Mouse (Mus musculus) stomach, postnatal 0 days (tissue): ENCODE results near the gene Slc25a17. TPM values are rescaled to one million over a fixed set of nuclear protein-coding genes. Genes with fewer than 3 reads are reported as not detected.

Experiments
- ATAC-seq: fragments of 200-750 bp; cut with Nextera tagmentation; 2 replicates; pipeline ENCODE4 v1.8.0; 2017; ENCODE audit not compliant: low FRiP score, low TSS enrichment
- DNase-seq: peaks from one replicate; pipeline ENCODE4 v3.0.0-alpha.2; 2016; ENCODE audit warnings: low spot score
- H3K27ac ChIP-seq: fragments of 300-500 bp; sonication (generic); replicated peaks from 2 replicates; pipeline ENCODE4 v1.5.1; 2014; ENCODE audit warnings: mild to moderate bottlenecking, control low read depth
- H3K27me3 ChIP-seq: fragments of 300-500 bp; sonication (generic); 2 replicates; pipeline ENCODE4 v1.6.1; 2014; ENCODE audit warnings: low read length; ENCODE audit not compliant: control insufficient read depth, insufficient read depth
- H3K36me3 ChIP-seq: fragments of 300-500 bp; sonication (generic); 2 replicates; pipeline ENCODE4 v1.6.1; 2014; ENCODE audit warnings: low read length, mixed read lengths; ENCODE audit not compliant: control insufficient read depth, insufficient read depth
- H3K4me1 ChIP-seq: fragments of 300-500 bp; sonication (generic); replicated peaks from 2 replicates; pipeline ENCODE4 v1.6.1; 2014; ENCODE audit warnings: antibody characterized with exemption; ENCODE audit not compliant: control insufficient read depth, insufficient read depth
- H3K4me2 ChIP-seq: fragments of 300-500 bp; sonication (generic); replicated peaks from 2 replicates; pipeline ENCODE4 v1.6.1; 2014; ENCODE audit warnings: low read depth, mild to moderate bottlenecking, control low read depth, moderate library complexity
- H3K4me3 ChIP-seq: fragments of 300-500 bp; sonication (generic); 2 replicates; pipeline ENCODE4 v1.5.1; 2014; ENCODE audit warnings: low read depth, low read length, control low read depth
- H3K9ac ChIP-seq: fragments of 300-500 bp; sonication (generic); 2 replicates; pipeline ENCODE4 v1.6.1; 2014; ENCODE audit warnings: mild to moderate bottlenecking, low read length, control low read depth, mixed read lengths
- H3K9me3 ChIP-seq: fragments of 300-500 bp; sonication (generic); 2 replicates; pipeline ENCODE4 v1.6.1; 2016; ENCODE audit warnings: low read length; ENCODE audit not compliant: control insufficient read depth
- CTCF ChIP-seq: IDR thresholded peaks from 2 replicates; pipeline ENCODE4 v1.5.1; 2016; ENCODE audit warnings: antibody characterized with exemption, low read depth, mild to moderate bottlenecking, moderate library complexity
- EP300 ChIP-seq: optimal IDR thresholded peaks from 2 replicates; pipeline ENCODE3; 2016; ENCODE audit warnings: antibody characterized with exemption
- WGBS: fragments of 180-500 bp; shearing (Covaris S2); extraction: QIAGEN DNeasy Blood & Tissue Kit; methylation state at CpG from one replicate; pipeline ENCODE4 v1.1.7; 2014; 5-methylcytosine and 5-hydroxymethylcytosine counted together
- polyA plus RNA-seq: library from polyadenylated mRNA; unstranded; fragments of >200 nt; fragmentation: Nextera tagmentation; extraction: Ambion mirVana; gene quantifications from 2 replicates; pipeline ENCODE4 v1.2.1, GENCODE M21; 2015

Gene Slc25a17
- 84.6 and 85.1 TPM in 2 replicates for polyA plus RNA-seq

DNA sequence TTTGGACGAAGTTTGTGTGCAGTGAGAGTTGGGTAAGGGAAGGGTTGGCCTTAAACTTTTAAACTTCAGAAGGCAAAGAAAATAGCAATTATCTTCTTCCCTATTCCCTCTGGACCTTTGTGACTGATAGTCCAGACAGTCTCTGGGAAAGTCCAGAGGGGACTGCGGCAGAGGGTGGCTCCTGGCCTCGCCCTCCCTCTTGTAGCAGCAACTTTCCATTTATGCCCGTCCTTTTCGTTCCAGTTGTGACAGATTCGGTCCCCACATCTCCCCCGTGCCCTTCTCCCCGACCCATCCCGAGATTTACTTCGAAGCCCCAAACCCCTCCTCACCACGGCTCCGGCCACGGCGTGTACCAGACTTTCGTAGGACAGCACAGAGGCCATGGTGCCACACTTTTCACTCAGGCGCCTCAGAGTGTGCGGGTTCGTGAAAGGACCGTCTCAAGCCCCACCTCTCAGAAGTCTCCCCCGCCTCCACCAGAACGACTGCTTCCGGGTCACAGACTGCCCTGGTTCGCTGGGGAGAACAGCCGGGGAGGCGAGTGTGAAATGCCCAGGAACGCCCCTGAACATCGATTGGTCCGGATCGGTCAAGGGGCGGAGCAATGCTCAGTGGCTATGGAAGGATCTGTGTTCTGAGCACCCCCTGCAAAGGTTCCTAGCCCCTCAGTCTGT lies at the start of gene Slc25a17:
TSS of gene Slc25a17 (minus strand) at position 468 of the 677 bp plus-strand sequence.
- Histone ChIP-seq H3K4me3 (peak within 1 kb of the TSS; percentile 70), H3K36me3 (peaks cover 4% of the 10 kb centered on the region; the same call in 1 of the 2 replicates), H3K9ac (peak within 1 kb of the TSS; percentile 80), H3K27ac (peak within 1 kb of the TSS; percentile 92), H3K27me3 (no peaks in the 10 kb centered on the region), H3K9me3 (no peaks in the 10 kb centered on the region), H3K4me2 (peak within 1 kb of the TSS; percentile 63), H3K4me1 (0 out of 2 replicates have a peak, but pooled peaks cover 4% of the 10 kb centered on the region)
- peak; percentile 96 for DNase-seq
- whole genome bisulfite sequencing, result 1% methylated on average over 30 of the region's 30 CpGs
- TF ChIP-seq CTCF, result peak; percentile 13; the same call in 1 of the 2 replicates
- TF ChIP-seq EP300, result no peak
- ATAC-seq, result peak; percentile 99

DNA sequence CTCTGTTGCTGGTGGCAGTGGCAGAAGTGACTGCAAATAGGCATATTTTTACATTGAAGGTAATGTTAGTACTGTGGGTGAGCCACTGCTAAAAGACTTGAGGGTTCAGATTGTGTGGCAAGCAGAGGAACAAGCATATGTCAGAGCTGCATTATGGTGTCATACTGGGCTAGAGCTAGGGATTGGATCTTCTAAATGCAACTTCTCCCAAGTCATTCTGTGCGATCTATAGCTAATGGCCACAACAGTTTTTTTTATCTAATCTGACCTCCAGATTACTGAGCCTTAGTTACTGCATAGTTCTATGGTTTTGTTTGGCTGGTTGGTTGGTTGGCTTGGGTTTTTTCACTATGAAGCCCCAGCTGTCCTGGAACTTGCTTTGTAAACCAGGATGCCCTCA lies 47.6 kb upstream of the Slc25a17 start, which contains the start of gene Dnajb7:
TSS of gene Dnajb7 (minus strand) at position 101 of the 400 bp plus-strand sequence.
- no peak for ATAC-seq
- H3K4me2 ChIP-seq, result no peak within 1 kb of the TSS
- H3K4me3 ChIP-seq, result no peak within 1 kb of the TSS
- H3K9ac ChIP-seq, result no peak within 1 kb of the TSS
- no peak within 1 kb of the TSS for H3K27ac ChIP-seq
- no peaks in the 10 kb centered on the region for H3K36me3 ChIP-seq
- H3K27me3 ChIP-seq, result no peaks in the 10 kb centered on the region
- WGBS, result 92% methylated on average over 1 of the region's 1 CpGs
- no peak for DNase-seq
- no peaks in the 10 kb centered on the region for H3K4me1 ChIP-seq
- TF ChIP-seq EP300 (no peak), CTCF (no peak)
- H3K9me3 ChIP-seq, result no peaks in the 10 kb centered on the region

DNA sequence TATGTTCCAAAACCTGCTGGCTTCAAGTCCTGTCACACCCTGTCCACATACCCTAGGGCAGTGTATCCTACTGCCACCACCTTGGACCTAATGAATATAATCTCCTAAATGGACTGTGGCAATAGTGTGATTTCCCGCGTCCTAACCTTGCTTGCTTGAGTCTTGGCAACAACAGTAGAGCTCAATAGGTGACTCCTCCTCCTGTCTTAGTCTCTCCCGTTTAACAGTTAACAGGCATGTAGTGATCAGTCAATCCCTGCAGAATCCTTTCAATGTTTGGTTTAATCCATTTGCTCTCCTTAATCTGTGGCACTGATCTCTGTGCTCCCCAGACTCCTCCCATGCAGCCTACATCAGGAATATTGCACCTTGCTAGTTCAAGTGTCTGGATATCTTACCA lies 44.4 kb upstream of the Slc25a17 start:
- Histone ChIP-seq H3K4me2 (no peak overlapping the region), H3K36me3 (no peaks in the 10 kb centered on the region), H3K9ac (no peak overlapping the region), H3K27me3 (no peaks in the 10 kb centered on the region), H3K27ac (no peak overlapping the region), H3K9me3 (no peaks in the 10 kb centered on the region), H3K4me1 (no peaks in the 10 kb centered on the region), H3K4me3 (no peak overlapping the region)
- no peak for ATAC-seq
- no peak for DNase-seq
- 78% methylated on average over 3 of the region's 3 CpGs for WGBS
- TF ChIP-seq EP300 (no peak), CTCF (no peak)

DNA sequence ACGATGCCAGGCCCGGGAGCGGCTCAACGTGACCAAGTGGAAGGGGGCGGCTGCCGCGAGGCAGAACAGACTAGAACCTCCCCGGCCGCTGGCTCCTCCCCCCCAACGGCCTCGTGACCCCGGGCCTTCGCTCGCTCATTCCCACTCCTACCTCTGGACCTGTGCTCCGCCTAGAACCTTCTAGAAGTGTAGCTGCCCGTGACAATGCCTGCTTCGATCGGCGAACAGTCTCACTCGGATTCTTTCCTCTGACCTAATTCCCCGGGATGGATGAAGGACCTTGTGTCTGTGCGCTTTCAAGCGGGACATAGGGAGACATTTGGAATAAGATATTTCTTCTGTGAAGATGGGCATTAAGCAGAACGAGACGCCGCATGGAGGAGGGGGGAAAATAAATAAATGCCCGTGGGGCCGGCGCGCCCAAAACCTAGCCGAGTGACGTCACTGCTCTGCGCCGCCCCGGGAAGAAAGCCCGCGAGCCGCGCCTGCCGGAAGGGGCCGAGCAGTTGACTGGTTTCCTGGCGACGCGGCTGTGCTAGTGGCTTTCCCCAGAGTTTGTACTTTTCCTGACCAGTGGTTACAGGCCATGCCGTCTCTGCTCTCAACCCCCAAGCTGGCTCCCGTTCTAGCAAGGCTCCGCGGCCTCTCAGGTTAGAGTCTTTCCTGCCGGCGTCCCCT lies 39.2 kb upstream of the Slc25a17 start, which contains the start of the genes St13 and Xpnpep3:
TSS of gene St13 (minus strand) at position 440 of the 678 bp plus-strand sequence.
TSS of gene Xpnpep3 (plus strand) at position 501 of the 678 bp plus-strand sequence.
- peak within 1 kb of the TSS; percentile 99 for H3K4me3 ChIP-seq
- no peaks in the 10 kb centered on the region for H3K9me3 ChIP-seq
- under 1% methylated on average over 50 of the region's 50 CpGs for WGBS
- peak within 1 kb of the TSS; percentile 97 for H3K9ac ChIP-seq
- H3K4me2 ChIP-seq, result peak within 1 kb of the TSS; percentile 67
- H3K36me3 ChIP-seq, result no peaks in the 10 kb centered on the region
- peak; percentile 98 for DNase-seq
- TF ChIP-seq EP300 (peak; percentile 93), CTCF (no peak)
- H3K27ac ChIP-seq, result peak within 1 kb of the TSS; percentile 94
- H3K4me1 ChIP-seq, result no peaks in the 10 kb centered on the region; the same call in 1 of the 2 replicates
- ATAC-seq, result peak; percentile 100
- H3K27me3 ChIP-seq, result no peaks in the 10 kb centered on the region

DNA sequence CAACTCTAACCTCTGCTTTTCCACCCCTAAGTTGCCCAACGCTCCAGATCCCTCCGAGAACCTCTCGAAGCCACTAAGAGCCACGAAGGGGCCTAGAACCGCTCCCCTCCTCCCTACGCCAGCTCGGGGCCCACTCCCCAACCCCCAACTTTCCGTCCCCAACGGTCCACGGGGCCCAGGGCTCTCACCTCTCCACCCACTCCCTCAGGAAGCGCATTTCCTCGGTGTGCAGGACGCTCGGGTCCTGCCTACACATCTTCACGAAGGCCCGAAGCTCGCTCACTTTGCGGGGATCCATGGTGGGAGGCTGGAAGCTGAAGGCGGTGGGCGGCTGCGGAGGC lies 38.7 kb upstream of the Slc25a17 start:
- TF ChIP-seq EP300 (no peak), CTCF (no peak)
- no peak for DNase-seq
- Histone ChIP-seq H3K27me3 (no peaks in the 10 kb centered on the region), H3K9ac (peak overlapping the region; percentile 97), H3K9me3 (no peaks in the 10 kb centered on the region), H3K4me3 (peak overlapping the region; percentile 99), H3K4me2 (peak overlapping the region; percentile 67), H3K27ac (peak overlapping the region; percentile 94), H3K4me1 (no peaks in the 10 kb centered on the region; the same call in 1 of the 2 replicates), H3K36me3 (no peaks in the 10 kb centered on the region)
- under 1% methylated on average over 21 of the region's 21 CpGs for WGBS
- ATAC-seq, result no peak

DNA sequence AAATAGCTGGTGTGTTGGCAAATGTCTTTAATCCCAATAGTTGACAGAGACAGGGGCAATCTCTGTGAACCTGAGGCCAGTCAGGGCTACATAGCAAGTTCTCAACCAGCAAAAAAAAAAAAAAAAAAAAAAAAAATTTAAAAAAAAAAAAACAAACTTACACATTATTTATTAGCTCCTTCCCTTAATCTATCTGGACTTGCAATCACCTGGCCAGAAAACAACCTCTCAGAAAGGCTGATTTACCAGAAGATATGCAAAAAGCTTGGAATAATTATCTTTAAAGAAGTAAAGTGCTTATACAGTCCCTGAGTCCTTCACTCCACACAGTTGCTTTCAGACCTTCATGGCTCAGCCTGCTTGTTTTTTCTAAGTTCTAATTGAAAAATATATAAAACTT lies 37.6 kb upstream of the Slc25a17 start:
- no peak for TF ChIP-seq EP300
- TF ChIP-seq CTCF, result no peak
- no peak for ATAC-seq
- no peaks in the 10 kb centered on the region; the same call in 1 of the 2 replicates for H3K4me1 ChIP-seq
- H3K27me3 ChIP-seq, result no peaks in the 10 kb centered on the region
- H3K4me2 ChIP-seq, result peak overlapping the region; percentile 67
- no peaks in the 10 kb centered on the region for H3K36me3 ChIP-seq
- no peak overlapping the region for H3K27ac ChIP-seq
- H3K9ac ChIP-seq, result peak overlapping the region; percentile 97; the same call in 1 of the 2 replicates
- peak overlapping the region; percentile 99 for H3K4me3 ChIP-seq
- DNase-seq, result no peak
- no peaks in the 10 kb centered on the region for H3K9me3 ChIP-seq
